Mouse (Mus musculus) CH12.LX (cell line): ENCODE measurements around the gene Scg2. TPM values are rescaled to one million over a fixed set of nuclear protein-coding genes. Genes with fewer than 3 reads are reported as not detected.

Experiments
- DNase-seq: peaks from one replicate; pipeline ENCODE4 v3.0.0-alpha.2; 2013; ENCODE audit errors: extremely low read depth
- H3K27ac ChIP-seq: 2 replicates; pipeline ENCODE4 v1.5.1; 2012; ENCODE audit warnings: low read depth, mild to moderate bottlenecking, control low read depth, moderate library complexity; ENCODE audit not compliant: insufficient read depth
- H3K27me3 ChIP-seq: replicated peaks from 2 replicates; pipeline ENCODE3; 2012; ENCODE audit warnings: inconsistent platforms
- H3K36me3 ChIP-seq, 2 experiments: replicated peaks in 1 of 2; 2 replicates each; pipeline versions ENCODE3 to v1.6.1; 2012; ENCODE audit warnings: inconsistent platforms in 1 of 2, low read length in 1 of 2, mild to moderate bottlenecking in 1 of 2, mixed read lengths in 1 of 2, moderate library complexity in 1 of 2; ENCODE audit not compliant: control insufficient read depth in 1 of 2, insufficient read depth in 1 of 2
- H3K4me1 ChIP-seq, 2 experiments: 2 replicates each; pipeline ENCODE4 v1.6.1; 2012; ENCODE audit warnings: inconsistent platforms in 1 of 2, moderate library complexity in 1 of 2; ENCODE audit not compliant: insufficient read depth in 2 of 2, control insufficient read depth in 1 of 2
- H3K4me2 ChIP-seq: 2 replicates; pipeline ENCODE4 v1.6.1; 2012; ENCODE audit warnings: low read depth, mild to moderate bottlenecking, control low read depth; ENCODE audit not compliant: poor library complexity, insufficient read depth, severe bottlenecking
- H3K4me3 ChIP-seq, 3 experiments: fragments of 150-350 bp in 1 of 3; sonication (generic) in 1 of 3; replicated peaks in 1 of 3; 2 replicates each; pipeline versions ENCODE3 to v1.5.1; 2011 to 2012; ENCODE audit warnings: low read depth in 2 of 3, low read length in 2 of 3, mild to moderate bottlenecking in 2 of 3, moderate library complexity in 2 of 3, control low read depth in 1 of 3, improper control_type of control experiment in 1 of 3, inconsistent platforms in 1 of 3, mixed read lengths in 1 of 3; ENCODE audit not compliant: poor library complexity in 1 of 3
- H3K79me2 ChIP-seq: replicated peaks from 2 replicates; pipeline ENCODE4 v1.6.1; 2012; ENCODE audit warnings: mild to moderate bottlenecking, moderate library complexity; ENCODE audit not compliant: control insufficient read depth, poor library complexity, insufficient read depth, severe bottlenecking; ENCODE audit errors: extremely low read depth
- H3K9ac ChIP-seq: 2 replicates; pipeline ENCODE4 v1.6.1; 2012; ENCODE audit warnings: low read depth, mild to moderate bottlenecking, control low read depth, moderate library complexity; ENCODE audit not compliant: insufficient read depth
- H3K9me3 ChIP-seq: replicated peaks from 2 replicates; pipeline ENCODE3; 2012; ENCODE audit warnings: low read length, inconsistent platforms, mixed read lengths
- CHD2 ChIP-seq: IDR thresholded peaks from 2 replicates; pipeline ENCODE4 v1.6.1; 2011; ENCODE audit warnings: low read length, improper control_type of control experiment
- CTCF ChIP-seq, 2 experiments: IDR thresholded peaks in 1 of 2; conservative IDR thresholded peaks in 1 of 2; 2 replicates each; pipeline ENCODE4 v1.5.1; 2011 to 2012; ENCODE audit warnings: low read depth in 2 of 2, low read length in 2 of 2, improper control_type of control experiment in 1 of 2, inconsistent platforms in 1 of 2, mild to moderate bottlenecking in 1 of 2, moderate library complexity in 1 of 2
- E2F4 ChIP-seq: IDR thresholded peaks from 2 replicates; pipeline ENCODE4 v1.6.1; 2011; ENCODE audit warnings: low read depth, low read length, improper control_type of control experiment; ENCODE audit not compliant: insufficient replicate concordance
- ELF1 ChIP-seq: IDR thresholded peaks from 2 replicates; pipeline ENCODE4 v1.6.1; 2014; ENCODE audit warnings: low read depth, mild to moderate bottlenecking, inconsistent platforms, low read length, improper control_type of control experiment
- EP300 ChIP-seq: IDR thresholded peaks from 2 replicates; pipeline ENCODE4 v1.6.1; 2011; ENCODE audit warnings: low read length, improper control_type of control experiment
- GABPA ChIP-seq: IDR thresholded peaks from 2 replicates; pipeline ENCODE4 v1.6.1; 2012; ENCODE audit warnings: low read depth, low read length, improper control_type of control experiment, inconsistent platforms; ENCODE audit not compliant: insufficient replicate concordance
- HCFC1 ChIP-seq: IDR thresholded peaks from 2 replicates; pipeline ENCODE4 v1.6.1; 2012; ENCODE audit warnings: low read depth, mild to moderate bottlenecking, inconsistent platforms, low read length, improper control_type of control experiment
- JUN ChIP-seq: IDR thresholded peaks from 2 replicates; pipeline ENCODE4 v1.6.1; 2011; ENCODE audit warnings: low read depth, mild to moderate bottlenecking, low read length, improper control_type of control experiment, moderate library complexity; ENCODE audit not compliant: insufficient read depth
- JUND ChIP-seq: conservative IDR thresholded peaks from 2 replicates; pipeline ENCODE4 v1.6.1; 2011; ENCODE audit warnings: low read depth, low read length, improper control_type of control experiment
- MAX ChIP-seq: IDR thresholded peaks from 2 replicates; pipeline ENCODE4 v1.6.1; 2011; ENCODE audit warnings: low read length, improper control_type of control experiment
- MAZ ChIP-seq: IDR thresholded peaks from 2 replicates; pipeline ENCODE4 v1.6.1; 2012; ENCODE audit warnings: low read depth, mild to moderate bottlenecking, inconsistent platforms, low read length, improper control_type of control experiment, moderate library complexity
- MEF2A ChIP-seq: IDR thresholded peaks from 2 replicates; pipeline ENCODE4 v1.6.1; 2014; ENCODE audit warnings: low read depth, mild to moderate bottlenecking, inconsistent platforms, low read length, improper control_type of control experiment, borderline replicate concordance
- MYC ChIP-seq: IDR thresholded peaks from 2 replicates; pipeline ENCODE4 v1.6.1; 2011; ENCODE audit warnings: low read depth, mild to moderate bottlenecking, improper control_type of control experiment, low read length
- NELFE ChIP-seq: IDR thresholded peaks from 2 replicates; pipeline ENCODE4 v1.6.1; 2011; ENCODE audit warnings: low read depth, low read length, improper control_type of control experiment
- NRF1 ChIP-seq: IDR thresholded peaks from 2 replicates; pipeline ENCODE4 v1.6.1; 2014; ENCODE audit warnings: low read depth, mild to moderate bottlenecking, inconsistent platforms, low read length, improper control_type of control experiment, moderate library complexity
- POLR2AphosphoS2 ChIP-seq: IDR thresholded peaks from 2 replicates; pipeline ENCODE4 v1.6.1; 2011; ENCODE audit warnings: low read depth, low read length, improper control_type of control experiment
- SMC3 ChIP-seq: IDR thresholded peaks from 2 replicates; pipeline ENCODE4 v1.6.1; 2011; ENCODE audit warnings: low read depth, low read length, improper control_type of control experiment
- TCF12 ChIP-seq: IDR thresholded peaks from 2 replicates; pipeline ENCODE4 v1.6.1; 2014; ENCODE audit warnings: low read depth, mild to moderate bottlenecking, inconsistent platforms, low read length, improper control_type of control experiment
- USF1 ChIP-seq: IDR thresholded peaks from 2 replicates; pipeline ENCODE4 v1.6.1; 2014; ENCODE audit warnings: low read depth, mild to moderate bottlenecking, inconsistent platforms, low read length, improper control_type of control experiment
- USF2 ChIP-seq: conservative IDR thresholded peaks from 2 replicates; pipeline ENCODE4 v1.6.1; 2011; ENCODE audit warnings: low read depth, low read length, improper control_type of control experiment
- ZKSCAN1 ChIP-seq: IDR thresholded peaks from 2 replicates; pipeline ENCODE4 v1.6.1; 2012; ENCODE audit warnings: low read depth, inconsistent platforms, low read length, improper control_type of control experiment, borderline replicate concordance
- dilution Hi-C: fragments of 300-500 bp; cut with MboI; formaldehyde crosslinking; loops from 2 replicates; pipeline ENCODE4 v1.14.3; 2020; ENCODE audit warnings: low sequenced_read_pairs; ENCODE audit not compliant: extremely low pct_unique_long_range_greater_than_20kb, extremely low pct_ligation_motif_present
- in situ Hi-C: fragments of 300-500 bp; cut with MboI; formaldehyde crosslinking; loops from 3 replicates; pipeline ENCODE4 v1.14.3; 2019; ENCODE audit warnings: low sequenced_read_pairs, low pct_ligation_motif_present, low pct_unique_long_range_greater_than_20kb, mixed read lengths
- polyA plus RNA-seq: library from polyadenylated mRNA; unstranded; fragments of >175 nt; gene quantifications from 2 replicates; pipeline ENCODE4 v1.2.1, GENCODE M21; 2012; ENCODE audit warnings: low read depth; ENCODE audit not compliant: insufficient read length
- total RNA-seq, 2 experiments: library from RNA; depleted of rRNA; stranded (reverse); fragments of 300-350 nt in 1 of 2; fragments of >200 nt in 1 of 2; gene quantifications; 2 replicates each; pipeline ENCODE4 v1.2.3; 2012 to 2014

Scg2 gene
- total and polyA plus RNA-seq, 3 experiments = not detected

GRCm38 (mm10) chr1:79406337-79406942, 33.5 kb downstream of the Scg2 start:
- no peaks in the 10 kb centered on the region for H3K79me2 ChIP-seq
- H3K36me3 ChIP-seq = no peaks in the 10 kb centered on the region
- H3K9ac ChIP-seq = no peak overlapping the region
- no peaks in the 10 kb centered on the region for H3K27me3 ChIP-seq
- in situ Hi-C loops (no loop called here), dilution Hi-C loops (no loop called here)
- H3K27ac ChIP-seq = no peak overlapping the region
- H3K4me3 ChIP-seq = no peak overlapping the region
- no peak for TF ChIP-seq CTCF (conservative IDR thresholded peaks at IDR 0.05 in 1 of 2, IDR thresholded peaks at IDR 0.05 in 1 of 2; ENCODE audit: low read depth in 2 of 2, low read length in 2 of 2)
- no peak for TF ChIP-seq TCF12
- TF ChIP-seq MAZ = no peak
- no peak for TF ChIP-seq ZKSCAN1
- no peak for TF ChIP-seq SMC3
- TF ChIP-seq POLR2AphosphoS2 = no peak
- TF ChIP-seq EP300 = no peak
- TF ChIP-seq E2F4 = no peak
- no peak for TF ChIP-seq ELF1
- no peak for TF ChIP-seq JUND
- TF ChIP-seq NELFE = no peak
- TF ChIP-seq JUN = no peak
- no peak for TF ChIP-seq CHD2
- TF ChIP-seq USF1 = no peak
- no peak for TF ChIP-seq USF2
- no peak for TF ChIP-seq GABPA
- TF ChIP-seq MEF2A = no peak
- TF ChIP-seq NRF1 = no peak
- H3K4me1 ChIP-seq = peaks cover 0 to under 1% of the 10 kb centered on the region in 2 experiments; a peak in 1 of 4 replicates
- H3K4me2 ChIP-seq = no peak overlapping the region
- no peaks in the 10 kb centered on the region for H3K9me3 ChIP-seq
- no peak for DNase-seq

- dilution Hi-C loops (no loop called here), in situ Hi-C loops (no loop called here)
- H3K36me3 ChIP-seq = no peaks in the 10 kb centered on the region
- DNase-seq = peak; percentile 3
- H3K27ac ChIP-seq = no peak overlapping the region
- no peak overlapping the region for H3K9ac ChIP-seq
- H3K4me3 ChIP-seq = no peak overlapping the region
- H3K9me3 ChIP-seq = no peaks in the 10 kb centered on the region
- H3K79me2 ChIP-seq = no peaks in the 10 kb centered on the region
- peaks cover 0 to 9% of the 10 kb centered on the region in 2 experiments; a peak in 1 of 4 replicates for H3K4me1 ChIP-seq
- no peak overlapping the region for H3K4me2 ChIP-seq
- TF ChIP-seq MYC (no peak), HCFC1 (no peak), MAX (no peak), ZKSCAN1 (no peak)
- H3K27me3 ChIP-seq = no peaks in the 10 kb centered on the region
Observed at GRCm38 (mm10) chr1:79401090-79402012, 38.6 kb downstream of the Scg2 start.
